Mouse (Mus musculus): ENCODE data around the gene Ctnnd1.
"Not testable (repeated sequence)": the region's sequence is repeated elsewhere in the genome, so short reads cannot be mapped to it uniquely, and the experiment has no call there.

Ctnnd1 gene

GRCm38 (mm10) chr2:84650464-84651195 lies at the start of gene Ctnnd1:
Gene Ctnnd1 (minus strand): TSS chr2:84650765.
- peak in 1 of 2 experiments; percentile 51 for DNase-seq (ENCODE audit: low spot score in 2 of 2)

GRCm38 (mm10) chr2:84695007-84695695 lies 44.6 kb upstream of the Ctnnd1 start:
- no peak for DNase-seq (ENCODE audit: low spot score in 2 of 2)

- no peak for DNase-seq (ENCODE audit: low spot score in 2 of 2)
Observed at GRCm38 (mm10) chr2:84690050-84690449, 39.5 kb upstream of the Ctnnd1 start.

GRCm38 (mm10) chr2:84688080-84688844 lies 37.7 kb upstream of the Ctnnd1 start:
- DNase-seq (ENCODE audit: low spot score in 2 of 2): no peak

- peak; percentile 52 to 69 for DNase-seq (ENCODE audit: low spot score in 2 of 2)
Observed at GRCm38 (mm10) chr2:84682605-84683183, 32.1 kb upstream of the Ctnnd1 start.

- DNase-seq (ENCODE audit: low spot score in 2 of 2): no peak
Observed at GRCm38 (mm10) chr2:84679016-84679415, 28.5 kb upstream of the Ctnnd1 start, which contains the start of gene Tmx2. Gene Tmx2 (minus strand): TSS chr2:84679140.

- peak; percentile 90 to 92 for DNase-seq (ENCODE audit: low spot score in 2 of 2)
Observed at GRCm38 (mm10) chr2:84677968-84678880, 27.7 kb upstream of the Ctnnd1 start, which contains the start of the genes Gm28635 and Med19. Gene Gm28635 (minus strand): TSS chr2:84678041. Gene Med19 (plus strand): TSS chr2:84678402.

- DNase-seq (ENCODE audit: low spot score in 2 of 2): no peak
Observed at GRCm38 (mm10) chr2:84677270-84677967, 26.9 kb upstream of the Ctnnd1 start.

GRCm38 (mm10) chr2:84671535-84671934 lies 21.0 kb upstream of the Ctnnd1 start:
- DNase-seq (ENCODE audit: low spot score in 2 of 2): not testable (repeated sequence)

- DNase-seq (ENCODE audit: low spot score in 2 of 2): peak; percentile 82 to 88
Observed at GRCm38 (mm10) chr2:84670569-84670933, 20.0 kb upstream of the Ctnnd1 start, which contains the start of gene Selenoh. Gene Selenoh (minus strand): TSS chr2:84670770.

GRCm38 (mm10) chr2:84669828-84670568 lies 19.4 kb upstream of the Ctnnd1 start:
- DNase-seq (ENCODE audit: low spot score in 2 of 2): peak in 1 of 2 experiments; percentile 39

- DNase-seq (ENCODE audit: low spot score in 2 of 2): no peak
Observed at GRCm38 (mm10) chr2:84666081-84666480, 15.5 kb upstream of the Ctnnd1 start.

- peak; percentile 57 to 81 for DNase-seq (ENCODE audit: low spot score in 2 of 2)
Observed at GRCm38 (mm10) chr2:84662866-84663265, 12.3 kb upstream of the Ctnnd1 start.

- peak in 1 of 2 experiments; percentile 57 for DNase-seq (ENCODE audit: low spot score in 2 of 2)
Observed at GRCm38 (mm10) chr2:84660253-84660652, 9.7 kb upstream of the Ctnnd1 start.

GRCm38 (mm10) chr2:84658806-84659205 lies 8.2 kb upstream of the Ctnnd1 start, which contains the start of gene Btbd18:
Gene Btbd18 (plus strand): TSS chr2:84659079.
- DNase-seq (ENCODE audit: low spot score in 2 of 2): no peak

- no peak for DNase-seq (ENCODE audit: low spot score in 2 of 2)
Observed at GRCm38 (mm10) chr2:84655864-84656263, 5.3 kb upstream of the Ctnnd1 start.

GRCm38 (mm10) chr2:84653354-84653753 lies 2.8 kb upstream of the Ctnnd1 start:
- no peak for DNase-seq (ENCODE audit: low spot score in 2 of 2)

- no peak for DNase-seq (ENCODE audit: low spot score in 2 of 2)
Observed at GRCm38 (mm10) chr2:84649674-84650073, 891 bp downstream of the Ctnnd1 start.

- DNase-seq (ENCODE audit: low spot score in 2 of 2): no peak
Observed at GRCm38 (mm10) chr2:84648369-84648768, 2.2 kb downstream of the Ctnnd1 start.
